Mouse (Mus musculus): ENCODE results near the gene Ints7.

DNA sequence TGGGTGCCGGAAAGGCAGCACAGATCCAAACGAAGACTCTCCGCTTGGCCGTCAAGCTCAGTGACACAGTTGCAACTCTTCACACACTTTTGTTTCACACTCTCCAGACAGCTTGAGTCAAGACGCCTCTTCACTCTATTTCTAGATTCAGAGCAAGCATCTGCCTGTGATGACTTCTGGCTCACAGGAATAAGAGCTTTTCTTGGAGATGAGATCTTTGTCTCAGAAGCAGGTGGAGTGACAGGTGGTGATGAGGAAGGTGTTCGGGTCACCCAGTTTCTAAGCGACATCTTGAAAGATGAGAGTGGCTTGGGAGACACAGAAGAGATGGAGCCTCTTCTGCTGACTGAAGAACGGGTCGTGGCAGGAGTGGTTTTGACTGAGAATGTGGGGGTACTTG is 34.4 kb upstream of the Ints7 start:
- TF ChIP-seq TCF12 (IDR thresholded peaks at IDR 0.05; ENCODE audit: insufficient read depth, poor library complexity, severe bottlenecking) (no peak), USF1 (IDR thresholded peaks at IDR 0.05; ENCODE audit: low read depth) (no peak)

Data from myocyte (in vitro differentiated cells).